Mouse (Mus musculus) liver, embryonic 14.5 days (tissue): ENCODE measurements around the gene Nphp4. TPM values are rescaled to one million over a fixed set of nuclear protein-coding genes. Genes with fewer than 3 reads are reported as not detected.

Experiments used
- ATAC-seq: fragments of 200-750 bp; cut with Nextera tagmentation; 2 replicates; pipeline ENCODE4 v1.8.0; 2017; ENCODE audit warnings: moderate number of reproducible peaks, mild to moderate bottlenecking, moderate library complexity; ENCODE audit not compliant: insufficient read depth
- DNase-seq, 3 experiments: peaks; one replicate each; pipeline ENCODE4 v3.0.0-alpha.2; 2012 to 2013; ENCODE audit warnings: low read depth in 3 of 3, low spot score in 3 of 3
- H3K27ac ChIP-seq: fragments of 300-500 bp; sonication (generic); 2 replicates; pipeline ENCODE4 v1.5.1; 2014; ENCODE audit warnings: moderate library complexity, mild to moderate bottlenecking, control low read depth, inconsistent platforms
- H3K27me3 ChIP-seq: fragments of 300-500 bp; sonication (generic); 2 replicates; pipeline ENCODE4 v1.6.1; 2014; ENCODE audit warnings: mild to moderate bottlenecking, low read length, moderate library complexity; ENCODE audit not compliant: control insufficient read depth, insufficient read depth
- H3K36me3 ChIP-seq: fragments of 300-500 bp; sonication (generic); replicated peaks from 2 replicates; pipeline ENCODE4 v1.6.1; 2014; ENCODE audit warnings: low read depth; ENCODE audit not compliant: control insufficient read depth, insufficient read depth
- H3K4me1 ChIP-seq, 2 experiments: fragments of 200-500 bp in 1 of 2; fragments of 300-500 bp in 1 of 2; sonication (generic) in 1 of 2; replicated peaks; 2 replicates each; pipeline ENCODE4 v1.6.1; 2012 to 2014; ENCODE audit warnings: antibody characterized with exemption in 1 of 2, inconsistent platforms in 1 of 2, low read length in 1 of 2; ENCODE audit not compliant: control insufficient read depth in 2 of 2, insufficient read depth in 2 of 2
- H3K4me2 ChIP-seq: fragments of 300-500 bp; sonication (generic); 2 replicates; pipeline ENCODE4 v1.6.1; 2014; ENCODE audit warnings: low read depth, mild to moderate bottlenecking, control low read depth, moderate library complexity
- H3K4me3 ChIP-seq, 2 experiments: fragments of 200-500 bp in 1 of 2; fragments of 300-500 bp in 1 of 2; sonication (generic) in 1 of 2; 2 replicates each; pipeline ENCODE4 v1.5.1; 2012 to 2014; ENCODE audit warnings: low read depth in 2 of 2, low read length in 2 of 2, mild to moderate bottlenecking in 2 of 2, control low read depth in 1 of 2, inconsistent platforms in 1 of 2, moderate library complexity in 1 of 2; ENCODE audit not compliant: insufficient read depth in 1 of 2
- H3K9ac ChIP-seq: fragments of 300-500 bp; sonication (generic); replicated peaks from 2 replicates; pipeline ENCODE4 v1.6.1; 2014; ENCODE audit warnings: mild to moderate bottlenecking, control low read depth, moderate library complexity
- H3K9me3 ChIP-seq: fragments of 300-500 bp; sonication (generic); 2 replicates; pipeline ENCODE4 v1.6.1; 2016; ENCODE audit warnings: low read length, mixed read lengths; ENCODE audit not compliant: control insufficient read depth
- CTCF ChIP-seq: IDR thresholded peaks from 2 replicates; pipeline ENCODE4 v1.5.1; 2016; ENCODE audit warnings: antibody characterized with exemption, low read depth, control low read depth
- EP300 ChIP-seq: IDR thresholded peaks from 2 replicates; pipeline ENCODE4 v1.6.1; 2016; ENCODE audit warnings: antibody characterized with exemption, low read depth
- WGBS: fragments of 180-500 bp; shearing (Covaris S2); extraction: QIAGEN DNeasy Blood & Tissue Kit; methylation state at CpG from one replicate; pipeline ENCODE4 v1.1.7; 2014; ENCODE audit not compliant: insufficient replicate concordance; 5-methylcytosine and 5-hydroxymethylcytosine counted together
- polyA plus RNA-seq, 2 experiments: library from polyadenylated mRNA; depleted of rRNA in 1 of 2; stranded (reverse) in 1 of 2; unstranded in 1 of 2; fragments of >200 nt; fragmentation: Nextera tagmentation in 1 of 2; extraction: Ambion mirVana in 1 of 2; gene quantifications; 2 replicates each; pipeline versions ENCODE4 v1.2.1 to v1.2.3; 2012 to 2014

The Nphp4 gene
- polyA plus RNA-seq, 2 experiments, result 0.11 TPM; not detected in 1

DNA sequence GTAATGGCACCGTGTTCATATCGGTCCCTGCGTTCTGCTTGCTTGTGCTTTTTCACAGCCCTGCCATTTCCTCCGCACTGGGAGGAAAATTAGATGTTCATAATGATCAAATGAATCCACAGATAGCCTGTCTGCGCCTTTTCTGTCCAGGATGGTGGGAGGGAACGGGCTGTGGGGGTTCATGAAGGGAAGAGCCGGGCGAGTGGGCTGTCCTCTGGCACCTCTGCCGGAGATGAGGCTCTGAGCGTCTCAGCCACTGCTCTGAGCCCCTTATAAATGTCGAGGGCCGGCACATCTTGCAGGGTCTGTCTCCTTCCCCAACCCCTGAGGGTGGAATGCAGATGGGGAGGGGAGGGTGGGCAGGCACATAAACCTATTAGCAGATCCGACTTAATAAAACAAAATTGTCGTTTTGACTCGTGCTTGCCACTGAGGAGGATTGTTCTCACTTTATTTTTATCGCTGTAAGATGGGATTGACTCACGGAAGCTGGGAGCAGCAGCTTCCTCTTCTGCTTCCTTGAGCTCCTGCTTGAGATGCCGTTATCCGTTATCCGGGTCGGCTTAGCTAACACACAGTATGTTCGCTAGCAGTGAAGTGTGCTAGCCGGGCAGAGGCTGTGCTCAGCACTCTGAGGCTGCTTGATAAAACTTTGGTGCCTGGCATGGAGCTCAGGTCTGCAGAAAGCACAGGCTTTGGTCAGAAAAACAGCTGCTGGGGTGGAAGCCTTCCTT lies 92.3 kb downstream of the Nphp4 start:
- no peak overlapping the region for H3K27ac ChIP-seq
- DNase-seq (no peak), ATAC-seq (no peak)
- H3K4me1 ChIP-seq, result no peaks in the 10 kb centered on the region
- TF ChIP-seq EP300 (no peak), CTCF (no peak)
- no peaks in the 10 kb centered on the region for H3K9me3 ChIP-seq
- WGBS, result 41% methylated on average over 23 of the region's 23 CpGs
- no peak overlapping the region for H3K4me3 ChIP-seq
- no peak overlapping the region for H3K4me2 ChIP-seq
- no peaks in the 10 kb centered on the region for H3K36me3 ChIP-seq
- no peaks in the 10 kb centered on the region for H3K27me3 ChIP-seq
- H3K9ac ChIP-seq, result no peak overlapping the region

DNA sequence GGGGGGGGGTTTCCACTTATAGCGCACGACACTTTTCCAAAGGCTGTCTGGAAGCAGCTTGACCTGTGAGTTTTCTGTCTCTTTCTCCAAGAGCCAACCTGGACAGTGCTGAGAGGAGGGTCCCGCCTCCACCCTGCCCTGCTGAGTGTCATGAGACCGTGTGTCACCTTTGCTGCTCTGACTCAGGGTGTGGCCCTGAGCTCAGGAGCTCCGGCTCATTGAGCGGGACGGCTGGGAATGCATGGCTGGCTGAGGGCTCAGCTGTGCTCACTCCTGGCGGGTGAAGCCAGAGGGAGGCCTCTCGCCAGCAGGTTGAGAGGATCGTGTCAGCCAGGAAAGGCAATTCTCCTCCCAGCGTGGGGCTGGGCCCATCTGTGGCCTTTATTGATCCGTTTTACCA lies 97.8 kb downstream of the Nphp4 start:
- no peak overlapping the region for H3K9ac ChIP-seq

DNA sequence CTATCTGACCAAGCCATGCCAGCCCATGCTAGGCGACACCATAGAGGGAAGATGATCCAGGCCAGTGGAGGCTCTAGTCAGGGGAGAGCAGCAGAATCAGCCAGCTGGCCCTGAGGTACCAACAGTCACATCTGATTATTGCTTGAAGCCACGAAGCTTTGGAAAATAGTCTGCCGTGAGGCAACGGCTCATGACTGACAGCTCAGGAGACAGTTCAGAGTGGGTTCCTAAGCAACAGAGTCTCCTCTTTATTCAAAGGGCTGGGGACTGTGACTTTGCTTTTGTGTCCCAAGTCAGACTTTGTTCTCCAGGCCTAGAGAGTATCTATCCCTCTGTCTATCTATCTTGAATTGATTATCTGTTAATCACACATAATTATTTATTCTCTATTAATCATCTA lies 100.3 kb downstream of the Nphp4 start:
- TF ChIP-seq CTCF (no peak), EP300 (no peak)
- Histone ChIP-seq H3K36me3 (no peaks in the 10 kb centered on the region), H3K27me3 (no peaks in the 10 kb centered on the region), H3K4me1 (no peaks in the 10 kb centered on the region), H3K4me2 (no peak overlapping the region), H3K27ac (no peak overlapping the region), H3K9ac (no peak overlapping the region), H3K9me3 (no peaks in the 10 kb centered on the region), H3K4me3 (no peak overlapping the region)
- WGBS, result 68% methylated on average over 4 of the region's 4 CpGs
- DNase-seq (no peak), ATAC-seq (no peak)

More for the DNA sequence above, 97.8 kb downstream of the Nphp4 start:
- H3K27me3 ChIP-seq, result no peaks in the 10 kb centered on the region
- no peaks in the 10 kb centered on the region for H3K36me3 ChIP-seq
- H3K4me2 ChIP-seq, result no peak overlapping the region
- H3K4me1 ChIP-seq, result no peaks in the 10 kb centered on the region
- ATAC-seq, result no peak
- H3K4me3 ChIP-seq, result no peak overlapping the region
- 58% methylated on average over 12 of the region's 12 CpGs for WGBS
- H3K27ac ChIP-seq, result no peak overlapping the region
- TF ChIP-seq CTCF, result no peak
- TF ChIP-seq EP300, result no peak
- H3K9me3 ChIP-seq, result no peaks in the 10 kb centered on the region
- no peak for DNase-seq

DNA sequence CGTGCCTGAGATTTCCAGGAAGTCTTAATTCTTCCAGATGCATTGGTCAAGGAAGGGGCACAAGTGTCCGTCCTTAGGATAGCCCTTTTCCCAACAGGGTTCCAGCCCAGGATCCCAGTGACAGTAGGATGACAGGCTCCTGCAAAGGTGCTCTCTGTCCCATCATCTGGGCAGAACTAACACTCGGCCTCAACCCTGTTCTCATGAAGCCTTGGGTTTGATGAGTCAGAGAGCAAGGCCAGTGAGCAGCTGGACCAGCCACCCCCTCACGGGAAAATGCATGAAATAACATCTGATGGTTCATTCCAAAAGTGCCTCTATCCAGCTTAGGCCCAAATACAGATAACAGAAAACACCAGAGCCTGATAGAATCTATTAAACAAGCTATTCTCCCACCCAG lies 103.5 kb downstream of the Nphp4 start:
- 47% methylated on average over 4 of the region's 4 CpGs for WGBS
- TF ChIP-seq CTCF, result no peak
- no peak for TF ChIP-seq EP300
- H3K4me1 ChIP-seq, result no peaks in the 10 kb centered on the region
- no peaks in the 10 kb centered on the region for H3K36me3 ChIP-seq
- H3K9me3 ChIP-seq, result no peaks in the 10 kb centered on the region
- DNase-seq (no peak), ATAC-seq (no peak)
- H3K9ac ChIP-seq, result no peak overlapping the region
- no peak overlapping the region for H3K4me3 ChIP-seq
- no peak overlapping the region for H3K27ac ChIP-seq
- H3K4me2 ChIP-seq, result no peak overlapping the region
- H3K27me3 ChIP-seq, result no peaks in the 10 kb centered on the region

DNA sequence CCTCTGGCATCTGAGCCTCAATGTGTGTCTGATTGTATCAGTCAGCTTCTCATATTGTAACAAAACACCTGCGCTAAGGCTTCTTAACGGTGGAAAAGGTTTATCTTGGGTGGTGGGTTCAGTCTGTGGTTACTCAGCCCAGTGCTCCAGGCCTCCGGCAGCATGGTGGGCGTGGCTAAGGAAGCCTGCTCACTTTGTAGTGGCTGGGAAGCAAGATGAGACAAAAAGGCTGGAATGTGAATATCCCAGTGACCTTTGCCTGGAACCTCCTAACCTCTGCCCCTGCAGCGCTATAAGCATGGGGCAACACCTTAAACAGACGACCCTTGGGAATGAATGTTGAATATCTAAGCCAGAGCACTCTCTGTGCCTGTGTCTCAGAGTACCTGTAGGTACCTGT lies 105.7 kb downstream of the Nphp4 start:
- H3K9me3 ChIP-seq, result no peaks in the 10 kb centered on the region
- H3K4me3 ChIP-seq, result no peak overlapping the region
- 25% methylated on average over 6 of the region's 6 CpGs for WGBS
- H3K27me3 ChIP-seq, result no peaks in the 10 kb centered on the region
- ATAC-seq (no peak), DNase-seq (no peak)
- H3K4me2 ChIP-seq, result no peak overlapping the region
- no peaks in the 10 kb centered on the region for H3K36me3 ChIP-seq
- H3K27ac ChIP-seq, result no peak overlapping the region
- TF ChIP-seq CTCF, result no peak
- TF ChIP-seq EP300, result no peak
- H3K4me1 ChIP-seq, result no peaks in the 10 kb centered on the region
- no peak overlapping the region for H3K9ac ChIP-seq
